Comparison of ENCODE assay signal across 10 mouse cellular contexts in the genomic region with DNA sequence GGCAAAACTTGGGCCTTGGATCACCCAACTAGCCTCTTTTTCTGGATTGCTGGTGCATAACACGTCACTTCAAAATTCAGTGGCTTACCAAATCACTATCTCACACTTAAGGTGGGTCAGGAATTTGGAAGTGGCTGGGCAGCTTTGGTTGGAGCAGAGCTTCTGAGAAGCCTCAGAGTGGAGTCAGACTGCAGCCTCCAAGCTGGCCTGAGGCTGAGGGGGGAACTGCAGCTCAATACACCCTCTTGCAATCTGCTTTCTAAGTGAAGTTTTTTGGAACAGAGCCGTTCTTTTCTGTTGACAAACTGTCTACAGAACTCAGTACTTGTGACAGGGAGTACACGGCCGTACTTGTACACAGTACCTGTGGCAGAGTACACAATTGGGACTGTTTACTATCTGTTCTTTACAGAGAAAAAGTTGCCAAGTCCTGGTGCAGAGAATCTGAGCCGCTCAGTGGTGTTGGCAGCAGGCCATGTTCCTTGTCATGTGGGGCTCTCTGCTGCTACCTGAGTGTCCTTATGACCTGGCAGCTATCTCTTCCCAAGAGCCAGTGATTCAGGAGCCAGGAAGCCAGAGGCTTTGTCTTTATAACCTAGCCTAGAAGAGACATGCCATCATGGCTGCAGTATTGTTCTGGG.
DNase-seq lines count a peak whose midpoint lies in the region; ATAC-seq and TF ChIP-seq lines count a peak whose summit lies in the region.
"Had no signal": no experiment of that assay in that cellular context is flagged by ENCODE, and none has a peak within 500 bp of the region (broad histone marks: within the 10 kb centered on the region; RNA-seq: fewer than 3 reads in every experiment).

No protein-coding gene starts in this region.

- H3K4me1 ChIP-seq in heart, embryonic 14.5 days (ENCODE audit: control insufficient read depth in 2 of 2, insufficient read depth in 2 of 2, low read length in 2 of 2): peaks cover 33 to 43% of the 10 kb centered on the region in 2 experiments
- H3K4me1 ChIP-seq in liver, postnatal 0 days (ENCODE audit: insufficient read depth): peaks cover 5% of the 10 kb centered on the region; the same call in 1 of the 2 replicates
- H3K4me1 ChIP-seq: forebrain, embryonic 13.5 days had no signal

- no peak for TF ChIP-seq EP300 in liver, postnatal 0 days (IDR thresholded peaks at IDR 0.05; ENCODE audit: low read depth)

- no peak overlapping the region for H3K4me2 ChIP-seq in heart, embryonic 14.5 days (ENCODE audit: low read length)
- H3K4me2 ChIP-seq in liver, postnatal 0 days (ENCODE audit: low read depth, low read length): no peak overlapping the region
- H3K4me2 ChIP-seq: forebrain, embryonic 13.5 days had no signal

- H3K27me3 ChIP-seq in heart, embryonic 14.5 days (ENCODE audit: control insufficient read depth, insufficient read depth, low read length): no peaks in the 10 kb centered on the region
- H3K27me3 ChIP-seq in liver, postnatal 0 days (ENCODE audit: insufficient read depth, low read length): no peaks in the 10 kb centered on the region
- H3K27me3 ChIP-seq: forebrain, embryonic 13.5 days had no signal

- 27% methylated on average over 5 of the region's 5 CpGs for WGBS in heart, embryonic 14.5 days
- whole genome bisulfite sequencing in liver, postnatal 0 days (ENCODE audit: insufficient replicate concordance): 60% methylated on average over 5 of the region's 5 CpGs

- H3K27ac ChIP-seq in heart, embryonic 14.5 days (replicated peaks in 1 of 2; ENCODE audit: control insufficient read depth in 1 of 2, insufficient read depth in 1 of 2, low read depth in 2 of 2, low read length in 2 of 2): peak overlapping the region; percentile 86 to 88
- H3K27ac ChIP-seq in liver, postnatal 0 days (ENCODE audit: low read depth): peak overlapping the region; percentile 29
- H3K27ac ChIP-seq: forebrain, embryonic 13.5 days had no signal

- no peaks in the 10 kb centered on the region for H3K36me3 ChIP-seq in heart, embryonic 14.5 days (ENCODE audit: control insufficient read depth, insufficient read depth, low read length)
- 0 out of 2 replicates have a peak, but pooled peaks cover 7% of the 10 kb centered on the region for H3K36me3 ChIP-seq in liver, postnatal 0 days (replicated peaks; ENCODE audit: insufficient read depth, low read length)

- TF ChIP-seq CTCF in liver, postnatal 0 days (IDR thresholded peaks at IDR 0.05; ENCODE audit: low read depth): no peak

- DNase-seq in cerebellum, postnatal 4 days (ENCODE audit: low spot score in 2 of 2): no peak
- DNase-seq in brain, adult 2 months (ENCODE audit: low read depth, low spot score): peak; percentile 85
- peak; percentile 78 for DNase-seq in liver, postnatal 0 days
- DNase-seq in spleen, adult 12 weeks (ENCODE audit: low spot score): no peak
- no peak for DNase-seq in left cerebral cortex, adult 9 months (ENCODE audit: low spot score in 2 of 2)
- DNase-seq in left cerebral cortex, adult 8-10 months (ENCODE audit: low spot score in 2 of 2): no peak

- peak; percentile 60; the same call in 1 of the 2 replicates for ATAC-seq in cerebellum, adult (ENCODE audit: insufficient number of reproducible peaks, low FRiP score, low TSS enrichment)
- ATAC-seq in heart, embryonic 14.5 days (ENCODE audit: insufficient number of reproducible peaks, insufficient read depth, low FRiP score, low read depth): peak; percentile 48; the same call in 1 of the 2 replicates
- peak; percentile 93 for ATAC-seq in liver, postnatal 0 days
- ATAC-seq: forebrain, embryonic 13.5 days had no signal

- no peak overlapping the region for H3K4me3 ChIP-seq in heart, embryonic 14.5 days (ENCODE audit: control insufficient read depth in 1 of 2, insufficient read depth in 1 of 2, low read depth in 1 of 2, low read length in 2 of 2)
- no peak overlapping the region for H3K4me3 ChIP-seq in liver, postnatal 0 days (ENCODE audit: low read depth, low read length)
- H3K4me3 ChIP-seq: forebrain, embryonic 13.5 days; megakaryocyte, embryonic 14.5 days had no signal

- H3K9ac ChIP-seq in heart, embryonic 14.5 days (ENCODE audit: low read length): no peak overlapping the region
- H3K9ac ChIP-seq in liver, postnatal 0 days (replicated peaks): no peak overlapping the region
- H3K9ac ChIP-seq: forebrain, embryonic 13.5 days had no signal

- no peaks in the 10 kb centered on the region for H3K9me3 ChIP-seq in heart, embryonic 14.5 days (ENCODE audit: control insufficient read depth, low read length)
- H3K9me3 ChIP-seq in liver, postnatal 0 days (ENCODE audit: low read length): no peaks in the 10 kb centered on the region
- H3K9me3 ChIP-seq: forebrain, embryonic 13.5 days; megakaryocyte, embryonic 14.5 days had no signal

Comparison
In these comparisons a context has a peak if more than half of its experiments do, and no peak if none do; other contexts are left out.
1. DNase-seq: peak in brain, adult 2 months (single experiment) and liver, postnatal 0 days (single experiment); none in cerebellum, postnatal 4 days (0 of 2), spleen, adult 12 weeks (single experiment), left cerebral cortex, adult 9 months (0 of 2) and left cerebral cortex, adult 8-10 months (0 of 2).
2. Peak in every context shown above with its lines, with median percentiles within 50 percentile points of each other: ATAC-seq.